Mouse (Mus musculus) left cerebral cortex, postnatal 4 days (tissue): ENCODE results near the gene H2-Q1. TPM values are rescaled to one million over a fixed set of nuclear protein-coding genes. Genes with fewer than 3 reads are reported as not detected.
"Not testable (repeated sequence)": the region's sequence is repeated elsewhere in the genome, so short reads cannot be mapped to it uniquely, and the experiment has no call there.

Experiments used
- DNase-seq: peaks from one replicate; pipeline ENCODE4 v3.0.0-alpha.2; 2022
- intact Hi-C: fragments of 180-260 bp; cut with DNase I; formaldehyde crosslinking; loops from one replicate; pipeline ENCODE4 v1.15.1; 2025
- total RNA-seq, 2 experiments: library from RNA; stranded (reverse); gene quantifications; 2 replicates each; pipeline ENCODE4 v1.2.3; 2021

H2-Q1 gene
- total RNA-seq, 2 experiments from 2014 or later, result 0.28 to 0.32 TPM

- intact Hi-C loops, DNase-seq: not testable (repeated sequence)
Measured at GRCm38 (mm10) chr17:35331546-35331945, 11.3 kb downstream of the H2-Q1 start.

GRCm38 (mm10) chr17:35342071-35342671 is 22.0 kb downstream of the H2-Q1 start, which contains the start of gene H2-Q2:
Gene H2-Q2, plus strand, starts transcription at chr17:35342242.
- intact Hi-C loops, result no loop called here
- DNase-seq, result no peak

- no peak for DNase-seq
- intact Hi-C loops, result no loop called here
Measured at GRCm38 (mm10) chr17:35342711-35343476, 22.7 kb downstream of the H2-Q1 start.

- DNase-seq, intact Hi-C loops: not testable (repeated sequence)
Measured at GRCm38 (mm10) chr17:35347659-35348058, 27.5 kb downstream of the H2-Q1 start.

- intact Hi-C loops, DNase-seq: not testable (repeated sequence)
Measured at GRCm38 (mm10) chr17:35353275-35353674, 33.1 kb downstream of the H2-Q1 start.

- intact Hi-C loops, result no loop called here
- no peak for DNase-seq
Measured at GRCm38 (mm10) chr17:35354071-35354470, 33.9 kb downstream of the H2-Q1 start.

GRCm38 (mm10) chr17:35357086-35357485 is 36.9 kb downstream of the H2-Q1 start:
- intact Hi-C loops, result no loop called here
- no peak for DNase-seq

DNA sequence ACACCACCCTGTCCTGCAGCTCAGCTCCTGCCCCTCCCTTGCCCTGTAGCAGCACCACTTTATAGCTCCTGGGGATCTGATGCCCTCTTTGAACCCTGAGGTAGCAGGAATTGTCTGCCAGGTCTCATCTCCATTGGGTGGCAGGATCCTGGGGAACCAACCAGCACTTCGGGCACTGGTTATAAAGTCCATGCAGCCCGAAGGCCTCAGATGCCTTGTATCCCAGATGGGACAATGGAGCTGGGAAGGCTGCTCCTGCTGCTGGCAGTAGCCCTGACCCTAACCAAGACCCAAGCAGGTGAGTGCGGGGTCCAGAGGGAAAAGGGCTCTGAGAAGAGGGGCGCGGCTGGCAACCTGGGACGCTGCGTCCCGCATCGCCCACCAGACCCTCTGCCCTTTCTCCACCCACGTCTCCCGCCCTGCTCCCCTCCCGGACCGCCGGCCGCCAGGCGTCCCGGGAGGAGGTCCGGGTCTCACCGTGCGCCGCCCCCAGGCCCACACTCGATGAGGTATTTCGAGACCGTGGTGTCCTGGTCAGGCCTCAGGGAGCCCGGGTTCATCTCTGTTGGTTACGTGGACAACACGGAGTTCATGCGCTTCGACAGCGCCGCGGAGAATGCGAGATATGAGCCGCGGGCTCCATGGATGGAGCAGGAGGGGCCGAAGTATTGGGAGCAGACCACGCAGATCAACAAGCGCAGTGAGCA is 38.7 kb downstream of the H2-Q1 start:
- intact Hi-C loops, result loop anchor here (1.0 kb wide), 1 partner anchor 40 kb away; no protein-coding TSS in a partner anchor
- no peak for DNase-seq

DNA sequence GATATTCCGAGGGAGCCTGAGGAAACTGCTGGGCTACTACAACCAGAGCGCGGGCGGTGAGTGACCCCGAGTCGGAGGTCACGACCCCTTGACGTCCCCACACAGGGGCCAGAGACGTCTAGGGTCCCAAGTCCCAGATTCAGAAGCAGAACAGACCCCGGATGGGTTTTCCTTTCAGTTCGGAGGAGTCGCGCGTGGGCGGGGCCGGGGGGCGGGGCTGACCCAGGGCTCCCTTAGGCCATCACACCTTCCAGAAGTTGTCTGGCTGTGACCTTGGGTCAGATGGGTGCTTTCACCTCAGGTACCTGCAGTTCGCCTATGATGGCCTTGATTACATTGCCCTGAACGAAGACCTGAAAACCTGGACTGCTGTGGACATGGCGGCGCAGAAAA is 39.3 kb downstream of the H2-Q1 start:
- no peak for DNase-seq
- intact Hi-C loops, result loop anchor here (1.0 kb wide), 1 partner anchor 40 kb away; no protein-coding TSS in a partner anchor

Other genes starting within 250 kb of the H2-Q1 start
- gene Ly6g6e, start 243.5 kb upstream of the H2-Q1 start, total RNA-seq, result 1 to 10 TPM; 2.8 to 3.4 TPM
- gene Ly6g6d, start 242.3 kb upstream of the H2-Q1 start, total RNA-seq, result not detected
- gene Ly6g6f, start 234.8 kb upstream of the H2-Q1 start, total RNA-seq, result not detected
- 10 to 100 TPM; 66.7 to 73.6 TPM for gene Abhd16a, start 231.1 kb upstream of the H2-Q1 start, total RNA-seq
- not detected for gene Ly6g5c, start 212.1 kb upstream of the H2-Q1 start, total RNA-seq
- 1 to 10 TPM in 1 of 2 experiments, under 1 TPM in 1; 0.81 to 2.3 TPM for gene Ly6g5b, start 205.0 kb upstream of the H2-Q1 start, total RNA-seq
- gene Gpank1, start 198.9 kb upstream of the H2-Q1 start, total RNA-seq, result 10 to 100 TPM; 10.7 to 12.1 TPM
- 100 to 1,000 TPM; 210 to 214 TPM for gene Csnk2b, start 198.4 kb upstream of the H2-Q1 start, total RNA-seq
- 10 to 100 TPM; 19.8 to 20.1 TPM for gene D17H6S53E, start 194.0 kb upstream of the H2-Q1 start, total RNA-seq
- gene Apom, start 188.4 kb upstream of the H2-Q1 start, total RNA-seq, result under 1 TPM in 1 of 2 experiments, not detected in 1; 0.52 TPM
- 100 to 1,000 TPM; 395 to 410 TPM for gene Bag6, start 185.2 kb upstream of the H2-Q1 start, total RNA-seq
- 100 to 1,000 TPM; 311 to 315 TPM for gene Prrc2a, start 155.5 kb upstream of the H2-Q1 start, total RNA-seq
- 1 to 10 TPM; 2.5 to 3.6 TPM for gene Aif1, start 144.3 kb upstream of the H2-Q1 start, total RNA-seq
- gene Lst1, start 132.0 kb upstream of the H2-Q1 start, total RNA-seq, result 10 to 100 TPM; 12.3 to 17.6 TPM
- under 1 TPM; 0.77 to 0.88 TPM for gene Ltb, start 126.0 kb upstream of the H2-Q1 start, total RNA-seq
- gene Tnf, start 118.4 kb upstream of the H2-Q1 start, total RNA-seq, result under 1 TPM in 1 of 2 experiments, not detected in 1; 0.52 TPM
- 1 to 10 TPM in 1 of 2 experiments, under 1 TPM in 1; 0.82 to 1.0 TPM for gene Lta, start 115.1 kb upstream of the H2-Q1 start, total RNA-seq
- not detected for gene Gm16181, start 99.6 kb upstream of the H2-Q1 start, total RNA-seq
- gene Atp6v1g2, start 86.7 kb upstream of the H2-Q1 start, total RNA-seq, result 100 to 1,000 TPM; 122 to 142 TPM
- gene Nfkbil1, start 84.6 kb upstream of the H2-Q1 start, total RNA-seq, result 10 to 100 TPM; 14.7 to 14.8 TPM
- gene Ddx39b, start 78.7 kb upstream of the H2-Q1 start, total RNA-seq, result 100 to 1,000 TPM; 324 to 337 TPM
- gene H2-D1, start 57.7 kb upstream of the H2-Q1 start, total RNA-seq, result 10 to 100 TPM; 19.1 to 22.8 TPM
- gene H2-Q2, start 21.8 kb downstream of the H2-Q1 start, total RNA-seq, result 1 to 10 TPM in 1 of 2 experiments, under 1 TPM in 1; 0.48 to 2.2 TPM
- gene H2-Q4, start 59.2 kb downstream of the H2-Q1 start, total RNA-seq, result 1 to 10 TPM; 1.6 TPM
- under 1 TPM; 0.18 to 0.36 TPM for gene H2-Q6, start 104.4 kb downstream of the H2-Q1 start, total RNA-seq
- under 1 TPM; 0.36 to 0.66 TPM for gene H2-Q7, start 118.8 kb downstream of the H2-Q1 start, total RNA-seq
- gene H2-Q10, start 149.7 kb downstream of the H2-Q1 start, total RNA-seq, result under 1 TPM; 0.16 to 0.20 TPM
- gene Pou5f1, start 185.6 kb downstream of the H2-Q1 start, total RNA-seq, result not detected
- 1 to 10 TPM; 7.2 to 9.3 TPM for gene Tcf19, start 196.4 kb downstream of the H2-Q1 start, total RNA-seq
- 10 to 100 TPM; 13.6 TPM for gene Cchcr1, start 196.7 kb downstream of the H2-Q1 start, total RNA-seq
- gene Psors1c2, start 212.8 kb downstream of the H2-Q1 start, total RNA-seq, result 1 to 10 TPM; 1.5 to 2.4 TPM
- under 1 TPM; 0.26 to 0.36 TPM for gene Cdsn, start 231.7 kb downstream of the H2-Q1 start, total RNA-seq
- not detected for gene 2300002M23Rik, start 247.0 kb downstream of the H2-Q1 start, total RNA-seq